Mouse (Mus musculus): ENCODE data around the gene Usp15.

DNA sequence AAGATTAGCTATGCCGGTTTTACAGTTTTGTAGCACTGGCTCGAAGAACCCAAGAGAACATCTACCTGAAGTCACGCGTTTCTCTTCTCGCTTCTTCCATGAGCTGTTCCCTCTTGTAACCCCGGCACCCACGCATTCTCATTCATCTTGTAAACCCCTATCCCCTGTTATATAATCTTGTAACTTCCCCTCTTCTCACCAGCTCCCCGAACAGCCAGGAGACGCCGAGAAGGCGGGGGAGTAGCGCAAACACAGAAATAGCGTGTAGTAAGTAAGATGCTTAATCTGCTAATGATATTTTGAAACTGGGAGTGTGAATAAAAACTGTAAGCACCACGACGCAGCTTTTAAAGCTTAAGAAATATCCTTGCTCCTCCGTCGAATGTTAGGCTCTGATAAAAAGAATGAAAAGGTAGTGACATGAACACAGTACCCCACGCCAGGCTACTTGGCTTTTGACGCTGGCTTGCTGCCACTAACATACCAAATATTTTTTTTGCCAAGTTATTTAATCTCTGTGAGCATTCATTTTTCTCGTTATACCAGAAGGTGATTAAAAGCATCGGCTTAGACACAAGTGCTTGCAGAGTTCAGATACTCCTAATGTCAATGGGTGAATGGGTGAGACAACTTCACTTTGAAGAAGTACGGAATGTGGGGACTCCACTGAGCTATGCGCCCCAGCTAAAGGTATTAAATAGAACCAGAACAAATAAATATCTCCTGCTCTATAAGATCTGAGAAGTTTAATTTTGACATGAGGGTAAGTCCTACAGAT is 5.4 kb upstream of the Usp15 start:
- TF ChIP-seq CTCF (conservative IDR thresholded peaks at IDR 0.05; ENCODE audit: insufficient read depth, insufficient read length, low read depth, low read length) (no peak), POLR2A (IDR thresholded peaks at IDR 0.05; ENCODE audit: low read depth, low read length) (no peak)

Data from kidney, adult 2 months (tissue).